Mouse (Mus musculus) heart, embryonic 10.5 days (tissue): ENCODE results near the gene Ap3b1. TPM values are rescaled to one million over a fixed set of nuclear protein-coding genes. Genes with fewer than 3 reads are reported as not detected.
"Not testable (repeated sequence)": the region's sequence is repeated elsewhere in the genome, so short reads cannot be mapped to it uniquely, and the experiment has no call there.

Source experiments
- DNase-seq: peaks from one replicate; pipeline ENCODE4 v3.0.0-alpha.2; 2017; ENCODE audit warnings: low spot score
- H3K27ac ChIP-seq: fragments of 300-500 bp; sonication (generic); 2 replicates; pipeline ENCODE4 v1.5.1; 2016; ENCODE audit warnings: mild to moderate bottlenecking
- H3K27me3 ChIP-seq: fragments of 300-500 bp; sonication (generic); 2 replicates; pipeline ENCODE4 v1.6.1; 2016; ENCODE audit warnings: mild to moderate bottlenecking; ENCODE audit not compliant: poor library complexity, insufficient read depth, severe bottlenecking
- H3K36me3 ChIP-seq: fragments of 300-500 bp; sonication (generic); 2 replicates; pipeline ENCODE4 v1.6.1; 2016; ENCODE audit warnings: mild to moderate bottlenecking, moderate library complexity
- H3K4me1 ChIP-seq: fragments of 300-500 bp; sonication (generic); 2 replicates; pipeline ENCODE4 v1.6.1; 2016; ENCODE audit warnings: mild to moderate bottlenecking
- H3K4me3 ChIP-seq: fragments of 300-500 bp; sonication (generic); 2 replicates; pipeline ENCODE4 v1.5.1; 2016; ENCODE audit warnings: mild to moderate bottlenecking, moderate library complexity
- H3K9me3 ChIP-seq: fragments of 300-500 bp; sonication (generic); 2 replicates; pipeline ENCODE4 v1.6.1; 2016; ENCODE audit warnings: mild to moderate bottlenecking, moderate library complexity
- whole genome bisulfite sequencing: fragments of 180-500 bp; shearing (Covaris S2); methylation state at CpG from one replicate; pipeline ENCODE4 v1.1.7; 2016; 5-methylcytosine and 5-hydroxymethylcytosine counted together
- polyA plus RNA-seq: library from polyadenylated mRNA; unstranded; fragments of >200 nt; fragmentation: Nextera tagmentation; extraction: Ambion mirVana; gene quantifications from 2 replicates; pipeline ENCODE4 v1.2.1, GENCODE M21; 2016

The Ap3b1 gene
- polyA plus RNA-seq, 1 experiment from 2014 or later: 37.3 TPM

GRCm38 (mm10) chr13:94359282-94359920 is 641 bp downstream of the Ap3b1 start:
- Histone ChIP-seq H3K36me3 (peaks cover 11% of the 10 kb centered on the region), H3K4me3 (peak overlapping the region; percentile 96), H3K27me3 (no peaks in the 10 kb centered on the region), H3K4me1 (peaks cover 16% of the 10 kb centered on the region), H3K27ac (peak overlapping the region; percentile 97), H3K9me3 (no peaks in the 10 kb centered on the region)
- 15% methylated on average over 25 of the region's 25 CpGs for WGBS
- DNase-seq: no peak

GRCm38 (mm10) chr13:94361013-94361580 is 2.3 kb downstream of the Ap3b1 start:
- Histone ChIP-seq H3K4me1 (peaks cover 27% of the 10 kb centered on the region), H3K36me3 (peaks cover 12% of the 10 kb centered on the region)
- not testable (repeated sequence) for H3K27me3 ChIP-seq, DNase-seq, H3K9me3 ChIP-seq, H3K27ac ChIP-seq, H3K4me3 ChIP-seq
- WGBS: 82% methylated on average over 10 of the region's 10 CpGs

DNA sequence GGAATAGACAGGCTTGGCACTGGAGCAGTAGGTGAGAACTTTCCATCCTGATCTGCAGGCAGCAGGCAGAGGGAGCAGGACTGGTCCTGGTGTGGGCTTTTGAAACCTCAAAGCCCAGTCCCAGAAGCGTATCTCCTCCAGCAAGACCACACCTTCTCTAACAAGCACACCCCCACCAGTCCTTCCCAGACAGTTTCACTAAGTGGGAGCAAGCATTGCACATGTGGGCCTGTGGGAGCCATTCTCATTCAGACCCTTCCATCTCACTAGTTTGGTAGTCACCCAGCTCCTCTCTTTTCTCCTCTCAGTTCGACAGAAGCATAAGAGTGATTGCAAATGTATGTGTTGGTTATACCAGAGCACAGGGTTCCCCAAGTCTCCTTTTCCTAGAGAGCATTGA is 5.6 kb downstream of the Ap3b1 start:
- WGBS: 83% methylated on average over 2 of the region's 2 CpGs
- no peak for DNase-seq
- no peak overlapping the region for H3K27ac ChIP-seq
- no peaks in the 10 kb centered on the region for H3K27me3 ChIP-seq
- no peaks in the 10 kb centered on the region for H3K9me3 ChIP-seq
- no peak overlapping the region for H3K4me3 ChIP-seq
- peaks cover 12% of the 10 kb centered on the region for H3K36me3 ChIP-seq
- peaks cover 20% of the 10 kb centered on the region for H3K4me1 ChIP-seq

DNA sequence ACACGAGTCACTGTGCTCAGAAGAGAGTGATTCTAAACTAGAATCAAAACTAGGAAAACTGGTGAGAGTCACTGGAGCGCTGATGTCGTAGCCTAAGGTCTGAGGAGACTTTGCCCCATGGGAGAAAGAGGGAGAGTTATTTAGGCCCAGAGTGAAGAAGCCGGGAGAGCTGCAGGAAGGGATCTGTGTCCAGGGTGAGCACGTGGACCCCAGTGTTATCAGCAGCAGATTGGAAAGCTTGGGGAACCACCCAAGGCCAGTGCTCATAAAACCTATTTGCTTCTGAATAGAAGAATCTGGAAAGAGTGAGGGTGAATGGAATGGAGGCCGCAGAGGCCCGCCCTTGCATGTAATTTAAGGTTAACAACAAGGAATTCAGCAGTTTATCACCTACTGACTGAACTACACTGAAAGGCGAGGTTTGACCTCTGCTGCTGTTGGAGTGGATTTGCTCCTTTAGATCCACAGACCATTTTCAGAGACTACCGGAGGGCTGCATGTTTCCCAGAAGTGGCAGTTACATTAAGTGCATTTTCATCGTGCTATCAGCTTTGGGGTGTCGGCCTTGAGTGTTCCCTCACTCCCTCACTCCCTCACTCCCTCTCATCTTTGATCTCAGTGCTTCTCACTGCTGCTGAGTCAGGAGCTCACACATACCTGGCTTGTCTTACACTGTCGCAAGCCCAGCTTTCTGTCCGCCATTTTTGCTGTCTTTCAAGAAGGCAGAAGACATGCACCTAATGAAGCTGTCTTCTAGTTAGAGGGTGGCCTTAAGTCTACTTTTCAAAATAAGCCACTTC is 6.5 kb downstream of the Ap3b1 start:
- H3K4me3 ChIP-seq: no peak overlapping the region
- no peaks in the 10 kb centered on the region for H3K9me3 ChIP-seq
- no peak for DNase-seq
- WGBS: 67% methylated on average over 13 of the region's 13 CpGs
- H3K27ac ChIP-seq: no peak overlapping the region
- H3K4me1 ChIP-seq: peaks cover 13% of the 10 kb centered on the region
- H3K36me3 ChIP-seq: peaks cover 16% of the 10 kb centered on the region
- no peaks in the 10 kb centered on the region for H3K27me3 ChIP-seq

GRCm38 (mm10) chr13:94367869-94368268 is 9.1 kb downstream of the Ap3b1 start:
- WGBS: 89% methylated on average over 2 of the region's 2 CpGs
- no peak overlapping the region for H3K4me3 ChIP-seq
- peaks cover 10% of the 10 kb centered on the region for H3K36me3 ChIP-seq
- H3K27ac ChIP-seq: no peak overlapping the region
- DNase-seq: no peak
- peaks cover 13% of the 10 kb centered on the region for H3K4me1 ChIP-seq
- no peaks in the 10 kb centered on the region for H3K27me3 ChIP-seq
- no peaks in the 10 kb centered on the region for H3K9me3 ChIP-seq

GRCm38 (mm10) chr13:94370521-94370920 is 11.8 kb downstream of the Ap3b1 start:
- 93% methylated on average over 10 of the region's 10 CpGs for WGBS
- Histone ChIP-seq H3K9me3 (no peaks in the 10 kb centered on the region), H3K36me3 (peaks cover 11% of the 10 kb centered on the region; the same call in 1 of the 2 replicates), H3K27ac (no peak overlapping the region), H3K4me3 (no peak overlapping the region), H3K4me1 (peaks cover 2% of the 10 kb centered on the region), H3K27me3 (no peaks in the 10 kb centered on the region)
- no peak for DNase-seq

DNA sequence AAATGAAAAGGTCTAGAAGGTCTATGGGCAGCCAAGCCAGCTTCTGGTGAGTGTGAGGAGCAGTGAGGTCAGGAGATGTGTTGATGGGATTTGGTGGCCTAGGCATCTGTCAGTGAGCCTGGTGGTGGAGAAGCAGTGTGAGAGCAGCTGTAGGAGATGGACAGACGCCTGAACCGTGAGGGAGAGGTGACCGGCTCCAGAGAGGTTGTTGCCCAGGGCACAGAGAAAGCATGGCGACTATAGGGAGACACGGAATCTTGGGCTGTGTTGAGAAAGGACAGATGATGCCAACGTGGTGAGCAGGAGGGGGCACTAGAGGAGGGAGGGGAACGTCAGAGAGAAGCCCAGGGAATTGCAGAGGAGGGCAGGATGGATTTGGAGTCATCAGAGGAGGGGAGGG is 13.3 kb downstream of the Ap3b1 start:
- Histone ChIP-seq H3K27me3 (no peaks in the 10 kb centered on the region), H3K9me3 (no peaks in the 10 kb centered on the region), H3K4me3 (no peak overlapping the region), H3K4me1 (no peaks in the 10 kb centered on the region), H3K36me3 (peaks cover 11% of the 10 kb centered on the region; the same call in 1 of the 2 replicates), H3K27ac (no peak overlapping the region)
- DNase-seq: no peak
- WGBS: 73% methylated on average over 7 of the region's 7 CpGs

GRCm38 (mm10) chr13:94374131-94374530 is 15.4 kb downstream of the Ap3b1 start:
- Histone ChIP-seq H3K27ac (no peak overlapping the region), H3K36me3 (peaks cover 11% of the 10 kb centered on the region; the same call in 1 of the 2 replicates), H3K9me3 (no peaks in the 10 kb centered on the region), H3K4me3 (no peak overlapping the region), H3K4me1 (peaks cover 11% of the 10 kb centered on the region; the same call in 1 of the 2 replicates), H3K27me3 (no peaks in the 10 kb centered on the region)
- WGBS: 95% methylated on average over 3 of the region's 3 CpGs
- DNase-seq: no peak

DNA sequence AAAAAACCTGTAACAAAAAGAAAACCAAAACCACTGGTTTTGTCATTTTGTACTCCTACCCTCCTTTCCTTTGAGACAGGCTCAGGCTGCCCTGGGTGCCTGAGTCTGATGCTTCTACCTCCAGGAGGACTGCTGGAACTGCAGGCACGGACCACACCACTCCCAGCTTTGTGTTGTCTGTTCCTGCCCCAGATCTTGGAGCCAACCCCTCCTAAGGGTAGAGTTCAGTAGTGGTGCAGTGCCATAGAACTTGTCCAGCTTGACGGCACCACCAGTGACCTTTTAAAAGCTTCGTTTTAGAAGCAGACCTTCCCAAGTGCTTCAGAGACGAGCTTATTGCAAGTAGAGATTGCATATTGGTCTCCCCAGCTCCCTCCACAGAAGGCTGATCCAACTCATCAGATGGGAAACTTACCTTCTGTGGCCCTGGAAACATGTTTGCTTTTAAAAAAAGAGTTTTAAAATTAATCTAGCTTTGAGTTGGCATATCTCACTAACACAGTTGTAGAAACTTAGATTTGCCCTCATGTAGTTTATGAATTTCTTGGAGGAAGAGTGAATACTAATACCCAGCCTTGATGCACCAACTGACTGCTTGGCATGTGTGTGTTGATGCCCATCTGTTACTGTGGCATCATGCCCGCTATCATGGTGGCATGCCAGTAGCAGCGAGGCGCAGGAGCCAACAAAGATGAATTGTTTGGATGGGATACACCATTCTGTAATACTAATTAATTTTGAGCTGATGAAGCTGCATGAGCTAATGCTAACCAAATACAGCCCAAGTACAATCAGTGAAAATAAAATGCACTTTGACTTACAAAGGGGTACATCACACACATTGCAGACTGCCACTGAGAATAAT is 17.0 kb downstream of the Ap3b1 start:
- WGBS: 86% methylated on average over 7 of the region's 7 CpGs
- no peak overlapping the region for H3K27ac ChIP-seq
- H3K27me3 ChIP-seq: no peaks in the 10 kb centered on the region
- no peak for DNase-seq
- no peaks in the 10 kb centered on the region for H3K9me3 ChIP-seq
- peaks cover 15% of the 10 kb centered on the region; the same call in 1 of the 2 replicates for H3K4me1 ChIP-seq
- H3K4me3 ChIP-seq: no peak overlapping the region
- H3K36me3 ChIP-seq: peaks cover 8% of the 10 kb centered on the region; the same call in 1 of the 2 replicates

GRCm38 (mm10) chr13:94379006-94379405 is 20.2 kb downstream of the Ap3b1 start:
- H3K36me3 ChIP-seq: peaks cover 8% of the 10 kb centered on the region; the same call in 1 of the 2 replicates
- no peaks in the 10 kb centered on the region for H3K27me3 ChIP-seq
- no peak overlapping the region for H3K27ac ChIP-seq
- H3K4me3 ChIP-seq: no peak overlapping the region
- no peak for DNase-seq
- 77% methylated on average over 4 of the region's 4 CpGs for WGBS
- peaks cover 19% of the 10 kb centered on the region; the same call in 1 of the 2 replicates for H3K4me1 ChIP-seq
- no peaks in the 10 kb centered on the region for H3K9me3 ChIP-seq

- DNase-seq: no peak
- WGBS: 81% methylated on average over 4 of the region's 4 CpGs
- H3K4me3 ChIP-seq: no peak overlapping the region
- H3K27ac ChIP-seq: no peak overlapping the region
- H3K36me3 ChIP-seq: no peaks in the 10 kb centered on the region
- H3K27me3 ChIP-seq: no peaks in the 10 kb centered on the region
- no peaks in the 10 kb centered on the region for H3K9me3 ChIP-seq
- peaks cover 19% of the 10 kb centered on the region; the same call in 1 of the 2 replicates for H3K4me1 ChIP-seq
Measured at GRCm38 (mm10) chr13:94381427-94381826, 22.7 kb downstream of the Ap3b1 start.

GRCm38 (mm10) chr13:94381829-94382675 is 23.3 kb downstream of the Ap3b1 start:
- Histone ChIP-seq H3K4me3 (no peak overlapping the region), H3K27me3 (no peaks in the 10 kb centered on the region), H3K4me1 (peaks cover 19% of the 10 kb centered on the region; the same call in 1 of the 2 replicates), H3K9me3 (no peaks in the 10 kb centered on the region), H3K36me3 (no peaks in the 10 kb centered on the region), H3K27ac (no peak overlapping the region)
- no peak for DNase-seq
- WGBS: 59% methylated on average over 8 of the region's 8 CpGs
